Mouse (Mus musculus): ENCODE measurements around the gene Gm7029.
A peak's percentile ranks its signal among the peaks of the same experiment; 100 is the strongest.

The Gm7029 gene

GRCm38 (mm10) chr17:33914969-33915391 lies 41.3 kb downstream of the Gm7029 start:
- DNase-seq: no peak

- peak; percentile 98 to 99 for DNase-seq
Observed at GRCm38 (mm10) chr17:33915671-33916250, 42.1 kb downstream of the Gm7029 start, which contains the start of the genes Tapbp and Zbtb22. TSS of gene Tapbp (plus strand) at chr17:33915899. TSS of gene Zbtb22 (plus strand) at chr17:33915904.

GRCm38 (mm10) chr17:33916294-33916693 lies 42.7 kb downstream of the Gm7029 start:
- DNase-seq: no peak

- no peak for DNase-seq
Observed at GRCm38 (mm10) chr17:33916847-33917655, 43.4 kb downstream of the Gm7029 start.

- DNase-seq: no peak
Observed at GRCm38 (mm10) chr17:33917656-33918292, 44.1 kb downstream of the Gm7029 start.

GRCm38 (mm10) chr17:33918293-33919203 lies 44.9 kb downstream of the Gm7029 start:
- DNase-seq: peak in 1 of 2 experiments; percentile 38

- DNase-seq: peak; percentile 90 to 92
Observed at GRCm38 (mm10) chr17:33919351-33920281, 46.0 kb downstream of the Gm7029 start.

- peak; percentile 77 to 92 for DNase-seq
Observed at GRCm38 (mm10) chr17:33920282-33921097, 46.9 kb downstream of the Gm7029 start.

- no peak for DNase-seq
Observed at GRCm38 (mm10) chr17:33921361-33921760, 47.7 kb downstream of the Gm7029 start.

Measured in kidney, adult 8-10 months (tissue).